Mouse (Mus musculus): ENCODE data around the gene Atg10.
"Not testable (repeated sequence)": the region's sequence is repeated elsewhere in the genome, so short reads cannot be mapped to it uniquely, and the experiment has no call there.

Gene Atg10

GRCm38 (mm10) chr13:90960591-90960990, 263.2 kb downstream of the Atg10 start:
- in situ Hi-C loops (cut with MboI, MseI) = loop anchor here (5.0 to 10.0 kb wide), 2 partner anchors 127 to 674 kb away; no protein-coding TSS in a partner anchor

GRCm38 (mm10) chr13:90958894-90959293, 264.9 kb downstream of the Atg10 start:
- in situ Hi-C loops (cut with MboI, MseI) = no loop called here

GRCm38 (mm10) chr13:90939600-90939999, 284.2 kb downstream of the Atg10 start:
- in situ Hi-C loops (cut with MboI, MseI) = loop anchor here (25.0 kb wide), 1 partner anchor 423 kb away; no protein-coding TSS in a partner anchor

- in situ Hi-C loops (cut with MboI, MseI) = loop anchor here (25.0 kb wide), 1 partner anchor 423 kb away; no protein-coding TSS in a partner anchor
Observed at GRCm38 (mm10) chr13:90939192-90939591, 284.6 kb downstream of the Atg10 start.

- in situ Hi-C loops (cut with MboI, MseI) = loop anchor here (25.0 kb wide), 1 partner anchor 426 kb away; no protein-coding TSS in a partner anchor
Observed at GRCm38 (mm10) chr13:90935852-90936251, 287.9 kb downstream of the Atg10 start.

GRCm38 (mm10) chr13:90933256-90933655, 290.5 kb downstream of the Atg10 start:
- in situ Hi-C loops (cut with MboI, MseI) = loop anchor here (25.0 kb wide), 1 partner anchor 429 kb away; no protein-coding TSS in a partner anchor

- in situ Hi-C loops (cut with MboI, MseI) = loop anchor here (25.0 kb wide), 1 partner anchor 432 kb away; no protein-coding TSS in a partner anchor
Observed at GRCm38 (mm10) chr13:90929847-90930246, 293.9 kb downstream of the Atg10 start.

GRCm38 (mm10) chr13:90928266-90928665, 295.5 kb downstream of the Atg10 start:
- in situ Hi-C loops (cut with MboI, MseI) = loop anchor here (25.0 kb wide), 1 partner anchor 434 kb away; no protein-coding TSS in a partner anchor

GRCm38 (mm10) chr13:90926938-90927633, 296.7 kb downstream of the Atg10 start:
- in situ Hi-C loops (cut with MboI, MseI) = loop anchor here (25.0 kb wide), 1 partner anchor 435 kb away; no protein-coding TSS in a partner anchor

- in situ Hi-C loops (cut with MboI, MseI) = loop anchor here (25.0 kb wide), 1 partner anchor 436 kb away; no protein-coding TSS in a partner anchor
Observed at GRCm38 (mm10) chr13:90926125-90926765, 297.5 kb downstream of the Atg10 start.

GRCm38 (mm10) chr13:90925191-90925590, 298.6 kb downstream of the Atg10 start:
- in situ Hi-C loops (cut with MboI, MseI) = loop anchor here (25.0 kb wide), 1 partner anchor 437 kb away; no protein-coding TSS in a partner anchor

GRCm38 (mm10) chr13:90924072-90924471, 299.7 kb downstream of the Atg10 start:
- in situ Hi-C loops (cut with MboI, MseI) = no loop called here

GRCm38 (mm10) chr13:90923617-90924016, 300.2 kb downstream of the Atg10 start:
- in situ Hi-C loops (cut with MboI, MseI) = not testable (repeated sequence)

- in situ Hi-C loops (cut with MboI, MseI) = no loop called here
Observed at GRCm38 (mm10) chr13:90922751-90923612, 300.8 kb downstream of the Atg10 start, which contains the start of gene Rps23. Gene Rps23, plus strand, starts transcription at chr13:90922958.

- in situ Hi-C loops (cut with MboI, MseI) = no loop called here
Observed at GRCm38 (mm10) chr13:90914721-90915120, 309.0 kb downstream of the Atg10 start.

- in situ Hi-C loops (cut with MboI, MseI) = no loop called here
Observed at GRCm38 (mm10) chr13:90913675-90914192, 310.0 kb downstream of the Atg10 start.

- in situ Hi-C loops (cut with MboI, MseI) = no loop called here
Observed at GRCm38 (mm10) chr13:90912760-90913674, 310.8 kb downstream of the Atg10 start.

- in situ Hi-C loops (cut with MboI, MseI) = no loop called here
Observed at GRCm38 (mm10) chr13:90907376-90907775, 316.4 kb downstream of the Atg10 start.

- in situ Hi-C loops (cut with MboI, MseI) = no loop called here
Observed at GRCm38 (mm10) chr13:90905176-90905575, 318.6 kb downstream of the Atg10 start, which contains the start of gene Atp6ap1l. Gene Atp6ap1l, minus strand, starts transcription at chr13:90905355.

- in situ Hi-C loops (cut with MboI, MseI) = no loop called here
Observed at GRCm38 (mm10) chr13:90896821-90897220, 326.9 kb downstream of the Atg10 start.
